Mouse (Mus musculus) kidney, postnatal 0 days (tissue): ENCODE results near the gene Gm8439. TPM values are rescaled to one million over a fixed set of nuclear protein-coding genes. Genes with fewer than 3 reads are reported as not detected.

Experiments
- ATAC-seq: fragments of 200-750 bp; cut with Nextera tagmentation; replicated peaks from 2 replicates; pipeline ENCODE4 v1.8.0; 2017; ENCODE audit warnings: low read depth, moderate number of reproducible peaks, moderate TSS enrichment, moderate library complexity; ENCODE audit not compliant: low FRiP score
- DNase-seq: peaks from one replicate; pipeline ENCODE4 v3.0.0-alpha.2; 2016; ENCODE audit warnings: low spot score
- H3K27ac ChIP-seq: fragments of 300-500 bp; sonication (generic); 2 replicates; pipeline ENCODE4 v1.5.1; 2014; ENCODE audit warnings: mild to moderate bottlenecking
- H3K27me3 ChIP-seq: fragments of 300-500 bp; sonication (generic); 2 replicates; pipeline ENCODE4 v1.6.1; 2014; ENCODE audit warnings: low read length, mixed read lengths; ENCODE audit not compliant: insufficient read depth
- H3K36me3 ChIP-seq: fragments of 300-500 bp; sonication (generic); 2 replicates; pipeline ENCODE4 v1.6.1; 2014; ENCODE audit warnings: low read length, mixed read lengths; ENCODE audit not compliant: insufficient read depth
- H3K4me1 ChIP-seq: fragments of 300-500 bp; sonication (generic); replicated peaks from 2 replicates; pipeline ENCODE4 v1.6.1; 2014; ENCODE audit warnings: antibody characterized with exemption, low read length, mixed read lengths; ENCODE audit not compliant: insufficient read depth
- H3K4me2 ChIP-seq: fragments of 300-500 bp; sonication (generic); 2 replicates; pipeline ENCODE4 v1.6.1; 2014; ENCODE audit warnings: mild to moderate bottlenecking, low read length, moderate library complexity, mixed read lengths
- H3K4me3 ChIP-seq: fragments of 300-500 bp; sonication (generic); replicated peaks from 2 replicates; pipeline ENCODE4 v1.5.1; 2014; ENCODE audit warnings: low read depth, low read length
- H3K9ac ChIP-seq: fragments of 300-500 bp; sonication (generic); 2 replicates; pipeline ENCODE4 v1.6.1; 2014; ENCODE audit warnings: low read depth, low read length
- H3K9me3 ChIP-seq: fragments of 300-500 bp; sonication (generic); replicated peaks from 2 replicates; pipeline ENCODE4 v1.6.1; 2016; ENCODE audit warnings: low read length, inconsistent platforms, mixed read lengths
- CTCF ChIP-seq: IDR thresholded peaks from 2 replicates; pipeline ENCODE4 v1.5.1; 2016; ENCODE audit warnings: antibody characterized with exemption, low read depth, mild to moderate bottlenecking, moderate library complexity
- WGBS: fragments of 180-500 bp; shearing (Covaris S2); extraction: QIAGEN DNeasy Blood & Tissue Kit; methylation state at CpG from one replicate; pipeline ENCODE4 v1.1.7; 2014; 5-methylcytosine and 5-hydroxymethylcytosine counted together
- polyA plus RNA-seq: library from polyadenylated mRNA; unstranded; fragments of >200 nt; fragmentation: Nextera tagmentation; extraction: Ambion mirVana; gene quantifications from 2 replicates; pipeline ENCODE4 v1.2.1, GENCODE M21; 2015

The Gm8439 gene
- polyA plus RNA-seq, 1 experiment from 2014 or later: 0.54 TPM

DNA sequence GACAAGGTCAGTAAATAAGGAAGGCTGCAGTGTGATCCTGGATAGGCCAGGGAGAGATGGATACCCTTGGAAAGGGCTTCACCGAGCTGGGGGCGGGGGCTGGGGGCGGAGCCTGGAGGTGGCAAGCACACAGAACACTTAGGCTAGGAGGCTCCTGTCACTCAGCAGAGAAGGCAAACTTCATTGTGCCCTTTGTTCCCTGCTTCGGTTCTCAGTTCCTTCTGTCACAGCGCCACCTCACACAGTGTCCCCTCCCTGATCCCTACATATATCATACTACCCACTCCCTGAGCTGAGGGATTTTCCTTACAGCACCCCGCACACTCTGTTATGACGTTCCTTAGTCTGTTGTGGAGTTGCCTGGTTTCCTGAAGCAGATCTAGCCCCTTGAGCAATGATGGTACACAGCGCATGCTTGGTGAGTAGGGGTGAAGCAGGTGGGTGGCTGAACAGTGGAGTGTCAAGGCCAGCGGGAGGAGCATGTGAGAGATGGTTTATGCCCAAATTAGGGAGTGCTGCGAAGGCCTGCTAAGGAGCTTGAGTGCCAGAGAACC is 27.1 kb downstream of the Gm8439 start:
- peak; percentile 21 for DNase-seq
- no peak for ATAC-seq
- H3K9ac ChIP-seq: no peak overlapping the region
- no peak overlapping the region for H3K4me2 ChIP-seq
- TF ChIP-seq CTCF: no peak
- peaks cover 3% of the 10 kb centered on the region; the same call in 1 of the 2 replicates for H3K4me1 ChIP-seq
- H3K36me3 ChIP-seq: no peaks in the 10 kb centered on the region
- WGBS: 24% methylated on average over 10 of the region's 10 CpGs
- H3K9me3 ChIP-seq: no peaks in the 10 kb centered on the region
- no peaks in the 10 kb centered on the region for H3K27me3 ChIP-seq
- no peak overlapping the region for H3K4me3 ChIP-seq
- H3K27ac ChIP-seq: peak overlapping the region; percentile 50; the same call in 1 of the 2 replicates

DNA sequence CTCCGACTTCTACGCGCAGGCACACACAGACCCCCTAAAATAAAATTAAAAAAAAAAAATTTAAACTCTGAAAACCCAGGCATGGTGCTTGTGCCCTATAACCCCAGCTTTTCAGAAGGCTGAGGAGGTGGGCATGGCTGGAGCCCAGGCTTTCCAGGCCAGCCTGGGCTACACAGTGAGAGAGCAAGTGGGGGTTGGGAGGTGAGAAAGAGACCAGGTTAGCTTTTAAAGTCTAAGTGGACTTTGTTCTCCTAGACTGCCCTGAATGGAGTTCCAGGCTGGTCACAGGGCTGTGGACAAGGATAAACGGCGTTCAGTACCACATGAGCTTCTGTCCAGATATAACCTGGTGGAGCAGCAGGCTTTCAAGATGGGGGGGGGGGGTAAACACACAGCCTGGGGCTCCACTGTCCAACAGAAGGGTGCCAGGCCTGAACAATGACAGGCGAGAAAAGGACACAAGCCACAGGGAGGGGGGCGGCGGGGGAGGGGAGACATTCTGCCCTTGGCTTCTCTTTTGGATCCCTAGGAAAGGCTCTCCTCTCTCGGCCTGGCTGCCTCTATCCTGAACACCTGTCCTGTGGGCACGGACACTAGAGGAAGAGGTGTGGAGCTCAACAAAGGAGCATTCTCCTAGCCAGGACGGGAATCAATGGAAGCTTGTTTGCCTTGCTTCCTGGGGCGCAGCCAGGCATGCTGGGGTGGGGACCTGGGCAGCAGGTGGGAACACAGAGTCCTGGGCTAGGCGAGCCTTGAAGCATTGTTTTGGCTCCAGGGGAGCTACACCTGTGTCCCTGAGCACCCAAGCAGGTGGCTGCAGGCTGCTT is 27.9 kb downstream of the Gm8439 start:
- no peak for TF ChIP-seq CTCF
- DNase-seq: no peak
- Histone ChIP-seq H3K9me3 (no peaks in the 10 kb centered on the region), H3K27ac (0 out of 2 replicates have a peak overlapping the region, but pooled peaks have one; percentile 50), H3K36me3 (no peaks in the 10 kb centered on the region), H3K9ac (no peak overlapping the region), H3K27me3 (no peaks in the 10 kb centered on the region), H3K4me2 (no peak overlapping the region), H3K4me3 (no peak overlapping the region), H3K4me1 (peaks cover 3% of the 10 kb centered on the region; the same call in 1 of the 2 replicates)
- peak; percentile 37 for ATAC-seq
- 63% methylated on average over 13 of the region's 13 CpGs for WGBS

DNA sequence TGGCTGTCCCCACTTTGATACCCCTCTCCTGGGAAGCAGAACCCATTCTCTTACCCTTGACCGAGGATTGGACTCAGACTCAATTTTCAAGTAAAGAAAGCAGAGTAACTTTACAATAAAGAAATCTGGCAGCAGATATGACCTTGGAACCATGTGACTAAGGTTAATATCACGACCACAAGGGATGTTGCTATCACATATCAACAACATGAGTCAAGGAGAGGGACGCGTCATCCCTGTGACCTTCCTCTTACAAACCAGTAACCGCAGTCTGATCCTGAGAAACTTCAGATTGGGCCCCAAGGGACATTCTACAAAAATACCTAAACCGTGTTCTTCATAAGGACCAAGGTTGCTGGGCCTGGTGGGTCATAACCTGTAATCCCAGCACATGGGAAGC is 39.2 kb downstream of the Gm8439 start:
- ATAC-seq: no peak
- WGBS: 84% methylated on average over 6 of the region's 6 CpGs
- Histone ChIP-seq H3K27me3 (no peaks in the 10 kb centered on the region), H3K36me3 (no peaks in the 10 kb centered on the region), H3K4me1 (no peaks in the 10 kb centered on the region), H3K27ac (no peak overlapping the region), H3K4me2 (no peak overlapping the region), H3K9me3 (no peaks in the 10 kb centered on the region), H3K9ac (no peak overlapping the region), H3K4me3 (no peak overlapping the region)
- no peak for DNase-seq
- TF ChIP-seq CTCF: no peak

DNA sequence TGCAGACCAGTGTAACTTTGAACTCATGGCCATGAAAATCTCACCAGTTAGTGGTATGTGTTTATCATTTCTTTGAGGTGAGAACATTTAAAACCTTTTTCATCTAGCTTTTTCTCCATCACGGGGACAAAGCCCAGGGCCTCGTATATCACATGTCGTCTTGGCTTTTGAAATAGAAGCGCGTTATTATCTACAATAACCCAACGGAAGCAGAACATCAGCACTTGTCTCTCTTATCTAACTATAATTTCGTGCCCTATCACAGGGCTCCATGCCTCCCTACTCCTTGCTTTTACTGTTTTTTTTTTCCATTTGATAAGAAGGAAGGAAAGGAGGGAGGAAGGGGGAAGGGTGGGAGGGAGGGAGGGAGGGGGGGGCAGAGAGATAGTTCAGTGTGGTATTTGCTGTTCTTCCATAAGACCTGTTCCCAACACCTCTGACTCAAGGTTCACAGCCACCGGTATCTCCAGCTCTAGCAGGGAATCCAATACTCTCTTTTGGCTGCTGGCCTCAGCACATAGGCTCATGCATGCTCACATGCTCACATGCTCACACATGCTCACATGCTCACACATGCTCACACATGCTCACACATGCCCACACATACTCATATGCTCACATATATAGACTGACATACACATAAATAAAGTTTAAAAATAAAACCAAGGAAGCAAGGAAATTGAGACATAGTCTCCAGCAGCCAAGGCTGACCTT is 41.8 kb downstream of the Gm8439 start:
- Histone ChIP-seq H3K27ac (no peak overlapping the region), H3K36me3 (no peaks in the 10 kb centered on the region), H3K9me3 (no peaks in the 10 kb centered on the region), H3K4me1 (no peaks in the 10 kb centered on the region), H3K27me3 (no peaks in the 10 kb centered on the region), H3K4me2 (no peak overlapping the region), H3K9ac (no peak overlapping the region), H3K4me3 (no peak overlapping the region)
- 80% methylated on average over 8 of the region's 8 CpGs for WGBS
- DNase-seq: no peak
- TF ChIP-seq CTCF: no peak
- ATAC-seq: no peak

DNA sequence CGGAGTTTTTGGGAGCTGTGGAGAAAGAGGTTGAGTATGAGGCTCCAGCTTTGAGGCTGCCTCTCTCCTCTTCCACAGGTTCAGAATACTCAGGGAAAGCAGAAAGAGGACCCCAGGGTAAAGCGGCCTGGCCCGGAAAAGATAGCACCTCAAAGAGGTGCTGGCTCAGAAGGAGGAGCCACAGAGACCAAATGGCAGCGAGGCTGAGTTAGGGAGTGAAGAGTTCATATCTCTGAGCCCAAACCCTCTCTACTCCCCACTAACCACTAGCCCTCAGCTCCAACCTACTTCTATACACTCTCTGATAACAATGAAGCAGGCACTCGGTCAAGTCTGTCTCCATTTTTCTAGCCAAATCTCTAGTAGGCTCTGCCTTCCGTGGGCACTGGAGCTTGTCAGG is 43.3 kb downstream of the Gm8439 start:
- WGBS: 47% methylated on average over 6 of the region's 6 CpGs
- ATAC-seq: no peak
- H3K9ac ChIP-seq: no peak overlapping the region

DNA sequence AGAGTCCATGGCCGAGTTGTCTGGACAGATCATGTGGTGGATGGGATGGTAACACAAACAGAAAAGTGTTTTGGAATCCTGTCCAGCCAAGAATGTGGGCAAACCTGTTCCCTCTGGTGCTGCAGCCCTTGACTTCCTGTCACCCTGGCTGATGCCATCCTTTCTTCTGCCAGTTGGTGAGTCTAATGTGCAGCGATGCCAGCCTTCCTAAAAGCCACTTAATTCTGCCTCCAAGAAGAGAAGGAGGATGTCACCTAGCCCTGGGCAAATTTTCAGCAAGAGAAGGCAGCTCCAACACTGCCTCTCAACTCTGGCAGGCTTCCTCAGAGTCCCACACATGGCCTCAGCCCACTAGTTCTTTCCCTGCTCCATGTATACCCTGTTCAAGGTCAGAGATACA is 46.8 kb downstream of the Gm8439 start:
- Histone ChIP-seq H3K9me3 (no peaks in the 10 kb centered on the region), H3K27ac (no peak overlapping the region), H3K4me2 (no peak overlapping the region), H3K9ac (no peak overlapping the region), H3K4me1 (no peaks in the 10 kb centered on the region), H3K4me3 (no peak overlapping the region), H3K36me3 (no peaks in the 10 kb centered on the region), H3K27me3 (no peaks in the 10 kb centered on the region)
- ATAC-seq: no peak
- WGBS: 70% methylated on average over 2 of the region's 2 CpGs
- no peak for TF ChIP-seq CTCF
- no peak for DNase-seq

More for the DNA sequence above, 43.3 kb downstream of the Gm8439 start:
- Histone ChIP-seq H3K9me3 (no peaks in the 10 kb centered on the region), H3K4me2 (no peak overlapping the region), H3K36me3 (no peaks in the 10 kb centered on the region), H3K4me3 (no peak overlapping the region), H3K27ac (no peak overlapping the region), H3K27me3 (no peaks in the 10 kb centered on the region), H3K4me1 (no peaks in the 10 kb centered on the region)
- TF ChIP-seq CTCF: no peak
- DNase-seq: no peak
